Mouse (Mus musculus) urinary bladder, postnatal 25 days (tissue): ENCODE measurements around the gene Macc1.
"Not testable (repeated sequence)": the region's sequence is repeated elsewhere in the genome, so short reads cannot be mapped to it uniquely, and the experiment has no call there.

Experiments used
- DNase-seq: peaks from one replicate; pipeline ENCODE4 v3.0.0; 2022; ENCODE audit warnings: low spot score

The Macc1 gene

GRCm38 (mm10) chr12:119313970-119314369 is at the start of gene Macc1:
Gene Macc1, plus strand, starts transcription at chr12:119314270.
- DNase-seq, result no peak

GRCm38 (mm10) chr12:119264506-119264905 is 49.6 kb upstream of the Macc1 start:
- no peak for DNase-seq

- no peak for DNase-seq
These were observed 45.3 kb upstream of the Macc1 start for GRCm38 (mm10) chr12:119268723-119269122.

- DNase-seq, result no peak
These were observed 44.0 kb upstream of the Macc1 start for GRCm38 (mm10) chr12:119270036-119270435.

GRCm38 (mm10) chr12:119271964-119272363 is 42.1 kb upstream of the Macc1 start:
- no peak for DNase-seq

GRCm38 (mm10) chr12:119273605-119274004 is 40.5 kb upstream of the Macc1 start:
- no peak for DNase-seq

- no peak for DNase-seq
These were observed 37.8 kb upstream of the Macc1 start for GRCm38 (mm10) chr12:119276282-119276681.

GRCm38 (mm10) chr12:119291618-119292017 is 22.5 kb upstream of the Macc1 start:
- DNase-seq, result no peak

- DNase-seq, result no peak
These were observed 10.5 kb upstream of the Macc1 start for GRCm38 (mm10) chr12:119303618-119304017.

- no peak for DNase-seq
These were observed 881 bp upstream of the Macc1 start for GRCm38 (mm10) chr12:119313014-119313763.

GRCm38 (mm10) chr12:119318799-119319198 is 4.7 kb downstream of the Macc1 start:
- DNase-seq, result no peak

GRCm38 (mm10) chr12:119325400-119325799 is 11.3 kb downstream of the Macc1 start:
- DNase-seq, result no peak

GRCm38 (mm10) chr12:119330644-119331043 is 16.6 kb downstream of the Macc1 start:
- DNase-seq, result no peak

GRCm38 (mm10) chr12:119333376-119333775 is 19.3 kb downstream of the Macc1 start:
- no peak for DNase-seq

GRCm38 (mm10) chr12:119352579-119352978 is 38.5 kb downstream of the Macc1 start:
- not testable (repeated sequence) for DNase-seq

- no peak for DNase-seq
These were observed 43.6 kb downstream of the Macc1 start for GRCm38 (mm10) chr12:119357418-119358241.

- no peak for DNase-seq
These were observed 44.1 kb downstream of the Macc1 start for GRCm38 (mm10) chr12:119358242-119358515.

GRCm38 (mm10) chr12:119365041-119365440 is 51.0 kb downstream of the Macc1 start:
- no peak for DNase-seq

- no peak for DNase-seq
These were observed 55.8 kb downstream of the Macc1 start for GRCm38 (mm10) chr12:119369832-119370231.

- no peak for DNase-seq
These were observed 58.3 kb downstream of the Macc1 start for GRCm38 (mm10) chr12:119372359-119372758.

GRCm38 (mm10) chr12:119376879-119377278 is 62.8 kb downstream of the Macc1 start:
- no peak for DNase-seq

GRCm38 (mm10) chr12:119381839-119382238 is 67.8 kb downstream of the Macc1 start:
- no peak for DNase-seq

- no peak for DNase-seq
These were observed 72.2 kb downstream of the Macc1 start for GRCm38 (mm10) chr12:119386243-119386642.
